Mouse (Mus musculus) kidney, adult 2 months (tissue): ENCODE measurements at regions not wholly inside any gene's neighbourhood (a gene's known extent, or its start where the extent isn't known, plus 50 kb on each side); places are given as distances from the start of the nearest gene placed in this dataset.

Experiments
- CTCF ChIP-seq: fragments of 200-500 bp; conservative IDR thresholded peaks from 2 replicates; pipeline ENCODE4 v1.5.1; 2011; ENCODE audit warnings: low read depth, mild to moderate bottlenecking, control low read depth, low read length, moderate library complexity, mixed read lengths; ENCODE audit not compliant: insufficient read depth, insufficient read length
- POLR2A ChIP-seq: fragments of 200-500 bp; IDR thresholded peaks from one replicate; pipeline ENCODE4 v1.6.1; 2011; ENCODE audit warnings: low read depth, low read length, control low read depth

DNA sequence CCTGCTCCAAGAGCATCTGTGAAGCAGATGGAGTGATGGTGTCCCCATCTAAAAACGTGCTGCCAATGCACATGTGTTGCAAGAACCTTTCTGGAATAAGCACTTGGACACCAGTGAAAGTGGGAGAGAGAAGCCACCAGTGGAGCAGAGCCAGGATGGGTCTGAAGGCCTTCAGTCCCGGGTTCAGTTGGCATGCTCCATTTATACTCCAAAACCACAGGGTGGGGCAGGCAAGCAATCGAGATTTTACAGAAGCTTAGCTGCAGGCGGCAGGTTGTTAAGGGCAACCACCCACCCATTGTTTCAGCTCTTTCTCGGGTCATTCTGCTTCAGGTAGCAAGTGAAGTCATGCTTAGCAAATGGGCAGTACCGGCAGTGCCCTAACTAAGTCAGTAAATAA, 51.8 kb upstream of the Sv2b start:
- TF ChIP-seq POLR2A: no peak
- no peak for TF ChIP-seq CTCF
